Mouse (Mus musculus): ENCODE data around the gene C1qtnf9. TPM values are rescaled to one million over a fixed set of nuclear protein-coding genes. Genes with fewer than 3 reads are reported as not detected.

The C1qtnf9 gene
- polyA plus RNA-seq, 1 experiment from 2014 or later: not detected

GRCm38 (mm10) chr14:60741490-60741981, 26.4 kb upstream of the C1qtnf9 start:
- no peak overlapping the region for H3K4me3 ChIP-seq (ENCODE audit: low read depth, low read length)
- 89% methylated on average over 6 of the region's 6 CpGs for WGBS
- no peak overlapping the region for H3K4me2 ChIP-seq (ENCODE audit: low read depth)
- no peaks in the 10 kb centered on the region for H3K9me3 ChIP-seq (ENCODE audit: control insufficient read depth, low read length)
- no peaks in the 10 kb centered on the region; the same call in 1 of the 2 replicates for H3K36me3 ChIP-seq (ENCODE audit: control insufficient read depth, insufficient read depth, low read length)
- ATAC-seq (ENCODE audit: insufficient read depth, low FRiP score, low TSS enrichment): no peak
- peaks cover 10% of the 10 kb centered on the region; the same call in 1 of the 2 replicates for H3K4me1 ChIP-seq (ENCODE audit: control insufficient read depth, insufficient read depth, low read length)
- H3K27ac ChIP-seq (ENCODE audit: low read depth, low read length): no peak overlapping the region
- H3K9ac ChIP-seq (ENCODE audit: low read length): no peak overlapping the region
- H3K27me3 ChIP-seq (ENCODE audit: control insufficient read depth, insufficient read depth, low read length): no peaks in the 10 kb centered on the region
- DNase-seq (ENCODE audit: low spot score): no peak

GRCm38 (mm10) chr14:60743681-60744080, 24.3 kb upstream of the C1qtnf9 start:
- WGBS: 77% methylated on average over 9 of the region's 9 CpGs
- ATAC-seq (ENCODE audit: insufficient read depth, low FRiP score, low TSS enrichment): no peak
- no peak overlapping the region for H3K27ac ChIP-seq (ENCODE audit: low read depth, low read length)

GRCm38 (mm10) chr14:60745201-60745600, 22.7 kb upstream of the C1qtnf9 start:
- no peaks in the 10 kb centered on the region for H3K9me3 ChIP-seq (ENCODE audit: control insufficient read depth, low read length)
- H3K4me2 ChIP-seq (ENCODE audit: low read depth): no peak overlapping the region
- peaks cover 6% of the 10 kb centered on the region for H3K36me3 ChIP-seq (ENCODE audit: control insufficient read depth, insufficient read depth, low read length)
- H3K27me3 ChIP-seq (ENCODE audit: control insufficient read depth, insufficient read depth, low read length): no peaks in the 10 kb centered on the region
- ATAC-seq (ENCODE audit: insufficient read depth, low FRiP score, low TSS enrichment) (no peak), DNase-seq (ENCODE audit: low spot score) (no peak)
- H3K4me1 ChIP-seq (ENCODE audit: control insufficient read depth, insufficient read depth, low read length): no peaks in the 10 kb centered on the region
- WGBS: 91% methylated on average over 6 of the region's 6 CpGs
- H3K9ac ChIP-seq (ENCODE audit: low read length): no peak overlapping the region
- H3K27ac ChIP-seq (ENCODE audit: low read depth, low read length): no peak overlapping the region
- no peak overlapping the region for H3K4me3 ChIP-seq (ENCODE audit: low read depth, low read length)

More at GRCm38 (mm10) chr14:60743681-60744080, 24.3 kb upstream of the C1qtnf9 start:
- Histone ChIP-seq H3K27me3 (ENCODE audit: control insufficient read depth, insufficient read depth, low read length) (no peaks in the 10 kb centered on the region), H3K4me2 (ENCODE audit: low read depth) (no peak overlapping the region), H3K9me3 (ENCODE audit: control insufficient read depth, low read length) (no peaks in the 10 kb centered on the region), H3K4me1 (ENCODE audit: control insufficient read depth, insufficient read depth, low read length) (no peaks in the 10 kb centered on the region; the same call in 1 of the 2 replicates), H3K9ac (ENCODE audit: low read length) (no peak overlapping the region), H3K4me3 (ENCODE audit: low read depth, low read length) (no peak overlapping the region), H3K36me3 (ENCODE audit: control insufficient read depth, insufficient read depth, low read length) (peaks cover 6% of the 10 kb centered on the region)
- DNase-seq (ENCODE audit: low spot score): no peak

- ATAC-seq (ENCODE audit: insufficient read depth, low FRiP score, low TSS enrichment) (no peak), DNase-seq (ENCODE audit: low spot score) (no peak)
- H3K27ac ChIP-seq (ENCODE audit: low read depth, low read length): no peak overlapping the region
- 95% methylated on average over 10 of the region's 10 CpGs for WGBS
- H3K9me3 ChIP-seq (ENCODE audit: control insufficient read depth, low read length): no peaks in the 10 kb centered on the region
- H3K4me3 ChIP-seq (ENCODE audit: low read depth, low read length): no peak overlapping the region
- H3K36me3 ChIP-seq (ENCODE audit: control insufficient read depth, insufficient read depth, low read length): peaks cover 6% of the 10 kb centered on the region
- no peaks in the 10 kb centered on the region for H3K27me3 ChIP-seq (ENCODE audit: control insufficient read depth, insufficient read depth, low read length)
- no peaks in the 10 kb centered on the region for H3K4me1 ChIP-seq (ENCODE audit: control insufficient read depth, insufficient read depth, low read length)
- no peak overlapping the region for H3K4me2 ChIP-seq (ENCODE audit: low read depth)
- no peak overlapping the region for H3K9ac ChIP-seq (ENCODE audit: low read length)
Measured at GRCm38 (mm10) chr14:60746141-60746540, 21.8 kb upstream of the C1qtnf9 start.

GRCm38 (mm10) chr14:60747154-60747870, 20.6 kb upstream of the C1qtnf9 start:
- 90% methylated on average over 21 of the region's 21 CpGs for WGBS
- no peaks in the 10 kb centered on the region for H3K4me1 ChIP-seq (ENCODE audit: control insufficient read depth, insufficient read depth, low read length)
- H3K9me3 ChIP-seq (ENCODE audit: control insufficient read depth, low read length): no peaks in the 10 kb centered on the region
- no peak for ATAC-seq (ENCODE audit: insufficient read depth, low FRiP score, low TSS enrichment)
- no peak overlapping the region for H3K4me2 ChIP-seq (ENCODE audit: low read depth)
- DNase-seq (ENCODE audit: low spot score): no peak
- H3K36me3 ChIP-seq (ENCODE audit: control insufficient read depth, insufficient read depth, low read length): peaks cover 6% of the 10 kb centered on the region
- no peaks in the 10 kb centered on the region for H3K27me3 ChIP-seq (ENCODE audit: control insufficient read depth, insufficient read depth, low read length)
- no peak overlapping the region for H3K4me3 ChIP-seq (ENCODE audit: low read depth, low read length)
- H3K27ac ChIP-seq (ENCODE audit: low read depth, low read length): no peak overlapping the region
- no peak overlapping the region for H3K9ac ChIP-seq (ENCODE audit: low read length)

GRCm38 (mm10) chr14:60749880-60750279, 18.1 kb upstream of the C1qtnf9 start:
- 93% methylated on average over 12 of the region's 12 CpGs for WGBS
- Histone ChIP-seq H3K27me3 (ENCODE audit: control insufficient read depth, insufficient read depth, low read length) (no peaks in the 10 kb centered on the region), H3K4me3 (ENCODE audit: low read depth, low read length) (no peak overlapping the region), H3K27ac (ENCODE audit: low read depth, low read length) (no peak overlapping the region), H3K9ac (ENCODE audit: low read length) (no peak overlapping the region), H3K4me1 (ENCODE audit: control insufficient read depth, insufficient read depth, low read length) (no peaks in the 10 kb centered on the region; the same call in 1 of the 2 replicates), H3K9me3 (ENCODE audit: control insufficient read depth, low read length) (no peaks in the 10 kb centered on the region), H3K36me3 (ENCODE audit: control insufficient read depth, insufficient read depth, low read length) (peaks cover 8% of the 10 kb centered on the region), H3K4me2 (ENCODE audit: low read depth) (no peak overlapping the region)
- DNase-seq (ENCODE audit: low spot score) (no peak), ATAC-seq (ENCODE audit: insufficient read depth, low FRiP score, low TSS enrichment) (no peak)

GRCm38 (mm10) chr14:60751581-60751980, 16.4 kb upstream of the C1qtnf9 start:
- no peaks in the 10 kb centered on the region for H3K27me3 ChIP-seq (ENCODE audit: control insufficient read depth, insufficient read depth, low read length)
- H3K4me3 ChIP-seq (ENCODE audit: low read depth, low read length): no peak overlapping the region
- WGBS: 95% methylated on average over 16 of the region's 16 CpGs
- ATAC-seq (ENCODE audit: insufficient read depth, low FRiP score, low TSS enrichment) (no peak), DNase-seq (ENCODE audit: low spot score) (no peak)
- H3K4me1 ChIP-seq (ENCODE audit: control insufficient read depth, insufficient read depth, low read length): no peaks in the 10 kb centered on the region; the same call in 1 of the 2 replicates
- H3K4me2 ChIP-seq (ENCODE audit: low read depth): no peak overlapping the region
- peaks cover 11% of the 10 kb centered on the region for H3K36me3 ChIP-seq (ENCODE audit: control insufficient read depth, insufficient read depth, low read length)
- no peak overlapping the region for H3K27ac ChIP-seq (ENCODE audit: low read depth, low read length)
- H3K9me3 ChIP-seq (ENCODE audit: control insufficient read depth, low read length): no peaks in the 10 kb centered on the region
- no peak overlapping the region for H3K9ac ChIP-seq (ENCODE audit: low read length)

GRCm38 (mm10) chr14:60752892-60753800, 14.8 kb upstream of the C1qtnf9 start:
- DNase-seq (ENCODE audit: low spot score): no peak
- H3K4me3 ChIP-seq (ENCODE audit: low read depth, low read length): no peak overlapping the region
- no peaks in the 10 kb centered on the region for H3K9me3 ChIP-seq (ENCODE audit: control insufficient read depth, low read length)
- H3K27me3 ChIP-seq (ENCODE audit: control insufficient read depth, insufficient read depth, low read length): no peaks in the 10 kb centered on the region
- no peak overlapping the region for H3K4me2 ChIP-seq (ENCODE audit: low read depth)
- H3K9ac ChIP-seq (ENCODE audit: low read length): no peak overlapping the region
- WGBS: 74% methylated on average over 14 of the region's 14 CpGs
- H3K27ac ChIP-seq (ENCODE audit: low read depth, low read length): no peak overlapping the region
- no peaks in the 10 kb centered on the region; the same call in 1 of the 2 replicates for H3K4me1 ChIP-seq (ENCODE audit: control insufficient read depth, insufficient read depth, low read length)
- peaks cover 4% of the 10 kb centered on the region for H3K36me3 ChIP-seq (ENCODE audit: control insufficient read depth, insufficient read depth, low read length)
- no peak for ATAC-seq (ENCODE audit: insufficient read depth, low FRiP score, low TSS enrichment)
